Mouse (Mus musculus) intestine, postnatal 0 days (tissue): ENCODE measurements at regions not wholly inside any gene's neighbourhood (a gene's known extent, or its start where the extent isn't known, plus 50 kb on each side); places are given as distances from the start of the nearest gene placed in this dataset.

ENCODE experiments used
- ATAC-seq: fragments of 200-750 bp; cut with Nextera tagmentation; 2 replicates; pipeline ENCODE4 v1.8.0; 2017; ENCODE audit warnings: mild to moderate bottlenecking, moderate TSS enrichment, moderate library complexity
- H3K27ac ChIP-seq: fragments of 300-500 bp; sonication (generic); 2 replicates; pipeline ENCODE4 v1.5.1; 2014; ENCODE audit warnings: mild to moderate bottlenecking, low read depth, low read length, moderate library complexity
- H3K27me3 ChIP-seq: fragments of 300-500 bp; sonication (generic); replicated peaks from 2 replicates; pipeline ENCODE4 v1.6.1; 2014; ENCODE audit warnings: low read length, mixed read lengths; ENCODE audit not compliant: control insufficient read depth, insufficient read depth
- H3K36me3 ChIP-seq: fragments of 300-500 bp; sonication (generic); 2 replicates; pipeline ENCODE4 v1.6.1; 2014; ENCODE audit warnings: mild to moderate bottlenecking, moderate library complexity; ENCODE audit not compliant: control insufficient read depth, insufficient read depth
- H3K4me1 ChIP-seq: fragments of 300-500 bp; sonication (generic); replicated peaks from 2 replicates; pipeline ENCODE4 v1.6.1; 2014; ENCODE audit warnings: antibody characterized with exemption, low read length, mixed read lengths; ENCODE audit not compliant: control insufficient read depth, insufficient read depth
- H3K4me2 ChIP-seq: fragments of 300-500 bp; sonication (generic); replicated peaks from 2 replicates; pipeline ENCODE4 v1.6.1; 2014; ENCODE audit warnings: low read depth, mild to moderate bottlenecking, moderate library complexity
- H3K4me3 ChIP-seq: fragments of 300-500 bp; sonication (generic); 2 replicates; pipeline ENCODE4 v1.5.1; 2014; ENCODE audit warnings: low read depth, low read length
- H3K9ac ChIP-seq: fragments of 300-500 bp; sonication (generic); 2 replicates; pipeline ENCODE4 v1.6.1; 2014; ENCODE audit warnings: mild to moderate bottlenecking, low read depth, low read length
- H3K9me3 ChIP-seq: fragments of 300-500 bp; sonication (generic); 2 replicates; pipeline ENCODE4 v1.6.1; 2016; ENCODE audit warnings: mixed run types; ENCODE audit not compliant: control insufficient read depth
- CTCF ChIP-seq: sonication (generic); IDR thresholded peaks from 2 replicates; pipeline ENCODE4 v1.5.1; 2016; ENCODE audit warnings: low read depth, mild to moderate bottlenecking, control low read depth, antibody characterized with exemption, moderate library complexity
- WGBS: fragments of 180-500 bp; shearing (Covaris S2); extraction: QIAGEN DNeasy Blood & Tissue Kit; methylation state at CpG from one replicate; pipeline ENCODE4 v1.1.7; 2014; 5-methylcytosine and 5-hydroxymethylcytosine counted together

GRCm38 (mm10) chr7:37093721-37094120 is 395.8 kb downstream of the Tshz3 start:
- no peak overlapping the region for H3K9ac ChIP-seq
- no peak overlapping the region for H3K4me2 ChIP-seq
- 81% methylated on average over 3 of the region's 3 CpGs for WGBS
- H3K27me3 ChIP-seq, result no peaks in the 10 kb centered on the region
- no peak overlapping the region for H3K27ac ChIP-seq
- no peak overlapping the region for H3K4me3 ChIP-seq
- TF ChIP-seq CTCF, result no peak
- H3K4me1 ChIP-seq, result no peaks in the 10 kb centered on the region
- H3K9me3 ChIP-seq, result no peaks in the 10 kb centered on the region
- no peaks in the 10 kb centered on the region for H3K36me3 ChIP-seq
- no peak for ATAC-seq

GRCm38 (mm10) chr7:37095839-37096238 is 397.9 kb downstream of the Tshz3 start:
- H3K27ac ChIP-seq, result no peak overlapping the region
- no peaks in the 10 kb centered on the region for H3K9me3 ChIP-seq
- H3K4me1 ChIP-seq, result no peaks in the 10 kb centered on the region
- H3K9ac ChIP-seq, result no peak overlapping the region
- TF ChIP-seq CTCF, result no peak
- no peak overlapping the region for H3K4me2 ChIP-seq
- H3K36me3 ChIP-seq, result no peaks in the 10 kb centered on the region
- H3K4me3 ChIP-seq, result no peak overlapping the region
- no peaks in the 10 kb centered on the region for H3K27me3 ChIP-seq
- ATAC-seq, result no peak
- WGBS, result 68% methylated on average over 11 of the region's 11 CpGs

GRCm38 (mm10) chr7:37096291-37096690 is 398.4 kb downstream of the Tshz3 start:
- H3K4me1 ChIP-seq, result no peaks in the 10 kb centered on the region
- no peaks in the 10 kb centered on the region for H3K36me3 ChIP-seq
- 78% methylated on average over 5 of the region's 5 CpGs for WGBS
- no peak overlapping the region for H3K4me2 ChIP-seq
- ATAC-seq, result no peak
- no peaks in the 10 kb centered on the region for H3K27me3 ChIP-seq
- no peaks in the 10 kb centered on the region for H3K9me3 ChIP-seq
- no peak overlapping the region for H3K27ac ChIP-seq
- H3K4me3 ChIP-seq, result no peak overlapping the region
- no peak for TF ChIP-seq CTCF
- no peak overlapping the region for H3K9ac ChIP-seq

- H3K4me2 ChIP-seq, result no peak overlapping the region
- H3K9me3 ChIP-seq, result no peaks in the 10 kb centered on the region
- 35% methylated on average over 5 of the region's 5 CpGs for WGBS
- no peak overlapping the region for H3K27ac ChIP-seq
- H3K4me3 ChIP-seq, result no peak overlapping the region
- H3K4me1 ChIP-seq, result no peaks in the 10 kb centered on the region
- no peak for ATAC-seq
- H3K9ac ChIP-seq, result no peak overlapping the region
- no peaks in the 10 kb centered on the region for H3K27me3 ChIP-seq
- TF ChIP-seq CTCF, result no peak
- H3K36me3 ChIP-seq, result no peaks in the 10 kb centered on the region
Measured at GRCm38 (mm10) chr7:37098950-37099349, 401.0 kb downstream of the Tshz3 start.

- no peaks in the 10 kb centered on the region for H3K27me3 ChIP-seq
- H3K4me1 ChIP-seq, result no peaks in the 10 kb centered on the region
- H3K27ac ChIP-seq, result no peak overlapping the region
- H3K9ac ChIP-seq, result no peak overlapping the region
- no peak for TF ChIP-seq CTCF
- no peaks in the 10 kb centered on the region for H3K36me3 ChIP-seq
- no peaks in the 10 kb centered on the region for H3K9me3 ChIP-seq
- WGBS, result 63% methylated on average over 9 of the region's 9 CpGs
- H3K4me3 ChIP-seq, result no peak overlapping the region
- no peak for ATAC-seq
- H3K4me2 ChIP-seq, result no peak overlapping the region
Measured at GRCm38 (mm10) chr7:37104671-37105070, 406.8 kb downstream of the Tshz3 start.

GRCm38 (mm10) chr7:37111071-37111470 is 413.2 kb downstream of the Tshz3 start:
- no peak overlapping the region for H3K4me3 ChIP-seq
- TF ChIP-seq CTCF, result no peak
- no peak overlapping the region for H3K27ac ChIP-seq
- H3K4me2 ChIP-seq, result no peak overlapping the region
- H3K9ac ChIP-seq, result no peak overlapping the region
- WGBS, result 64% methylated on average over 6 of the region's 6 CpGs
- no peaks in the 10 kb centered on the region for H3K9me3 ChIP-seq
- H3K36me3 ChIP-seq, result no peaks in the 10 kb centered on the region
- H3K27me3 ChIP-seq, result no peaks in the 10 kb centered on the region
- H3K4me1 ChIP-seq, result no peaks in the 10 kb centered on the region
- ATAC-seq, result no peak

GRCm38 (mm10) chr7:37120776-37121175 is 422.9 kb downstream of the Tshz3 start:
- H3K27ac ChIP-seq, result no peak overlapping the region
- no peak overlapping the region for H3K4me3 ChIP-seq
- no peaks in the 10 kb centered on the region for H3K36me3 ChIP-seq
- H3K27me3 ChIP-seq, result no peaks in the 10 kb centered on the region
- ATAC-seq, result no peak
- no peak for TF ChIP-seq CTCF
- no peaks in the 10 kb centered on the region for H3K4me1 ChIP-seq
- 87% methylated on average over 4 of the region's 4 CpGs for WGBS
- no peak overlapping the region for H3K4me2 ChIP-seq
- no peak overlapping the region for H3K9ac ChIP-seq
- H3K9me3 ChIP-seq, result no peaks in the 10 kb centered on the region
